Mouse (Mus musculus) CD8-positive naive resting alpha-beta T cell, adult 2 months (primary cell): ENCODE measurements at regions not wholly inside any gene's neighbourhood (a gene's known extent, or its start where the extent isn't known, plus 50 kb on each side); places are given as distances from the start of the nearest gene placed in this dataset.

Experiments
- DNase-seq, 2 experiments: peaks; one replicate each; pipeline ENCODE4 v3.0.0; 2022; ENCODE audit warnings: low read depth in 2 of 2, low spot score in 2 of 2

GRCm38 (mm10) chr8:115764551-115764950 is 57.0 kb upstream of the Maf start:
- DNase-seq, result no peak

- no peak for DNase-seq
Observed at GRCm38 (mm10) chr8:115758011-115758410, 50.4 kb upstream of the Maf start.
